Mouse (Mus musculus) hindbrain, embryonic 13.5 days (tissue): ENCODE results near the gene Zfp592. TPM values are rescaled to one million over a fixed set of nuclear protein-coding genes. Genes with fewer than 3 reads are reported as not detected.

Experiments
- ATAC-seq: fragments of 200-750 bp; cut with Nextera tagmentation; 2 replicates; pipeline ENCODE4 v1.8.0; 2017; ENCODE audit warnings: moderate TSS enrichment; ENCODE audit not compliant: low FRiP score
- H3K27ac ChIP-seq: fragments of 300-500 bp; sonication (generic); 2 replicates; pipeline ENCODE4 v1.5.1; 2015; ENCODE audit warnings: inconsistent platforms, mild to moderate bottlenecking, moderate library complexity
- H3K27me3 ChIP-seq: fragments of 300-500 bp; sonication (generic); 2 replicates; pipeline ENCODE4 v1.6.1; 2015; ENCODE audit warnings: mild to moderate bottlenecking, inconsistent platforms
- H3K36me3 ChIP-seq: fragments of 300-500 bp; sonication (generic); 2 replicates; pipeline ENCODE4 v1.6.1; 2015; ENCODE audit warnings: mild to moderate bottlenecking, inconsistent platforms
- H3K4me1 ChIP-seq: fragments of 300-500 bp; sonication (generic); replicated peaks from 2 replicates; pipeline ENCODE4 v1.6.1; 2015; ENCODE audit warnings: inconsistent platforms
- H3K4me2 ChIP-seq: fragments of 300-500 bp; sonication (generic); 2 replicates; pipeline ENCODE4 v1.6.1; 2015; ENCODE audit warnings: inconsistent platforms, mild to moderate bottlenecking, moderate library complexity
- H3K4me3 ChIP-seq: fragments of 300-500 bp; sonication (generic); 2 replicates; pipeline ENCODE4 v1.5.1; 2015; ENCODE audit warnings: mild to moderate bottlenecking, inconsistent platforms
- H3K9ac ChIP-seq: fragments of 300-500 bp; sonication (generic); 2 replicates; pipeline ENCODE4 v1.6.1; 2015; ENCODE audit warnings: mild to moderate bottlenecking, inconsistent platforms
- H3K9me3 ChIP-seq: fragments of 300-500 bp; sonication (generic); 2 replicates; pipeline ENCODE4 v1.6.1; 2016; ENCODE audit warnings: inconsistent platforms
- WGBS: fragments of 180-500 bp; shearing (Covaris S2); methylation state at CpG from one replicate; pipeline ENCODE4 v1.1.7; 2015; 5-methylcytosine and 5-hydroxymethylcytosine counted together
- polyA plus RNA-seq: library from polyadenylated mRNA; unstranded; fragments of >200 nt; fragmentation: Nextera tagmentation; extraction: Ambion mirVana; gene quantifications from 2 replicates; pipeline ENCODE4 v1.2.1, GENCODE M21; 2015

The Zfp592 gene
- polyA plus RNA-seq, 1 experiment from 2014 or later: 8.8 TPM

DNA sequence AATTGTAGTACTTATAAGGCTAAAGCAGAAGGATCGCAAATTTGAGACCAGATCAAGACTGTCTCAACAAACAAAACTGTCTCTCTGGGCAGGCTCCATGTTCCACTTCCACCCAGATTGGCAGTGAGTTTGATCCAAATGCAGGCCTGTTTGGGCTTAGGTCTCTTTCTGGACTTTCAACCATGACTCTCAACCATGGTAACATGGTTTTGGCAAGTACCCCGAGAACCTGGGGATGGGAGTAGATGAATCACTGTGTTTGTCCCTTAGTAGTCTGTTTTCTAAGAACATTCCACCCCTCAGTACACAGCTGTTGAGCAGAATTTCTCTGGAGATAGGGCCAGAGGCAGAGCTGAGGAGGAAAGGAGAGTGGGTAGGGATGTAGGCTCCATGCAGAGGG is 32.3 kb downstream of the Zfp592 start:
- Histone ChIP-seq H3K4me1 (no peaks in the 10 kb centered on the region), H3K4me3 (no peak overlapping the region), H3K27me3 (no peaks in the 10 kb centered on the region), H3K36me3 (peaks cover 69% of the 10 kb centered on the region), H3K9me3 (no peaks in the 10 kb centered on the region), H3K4me2 (no peak overlapping the region), H3K27ac (no peak overlapping the region), H3K9ac (no peak overlapping the region)
- no peak for ATAC-seq
- WGBS: 98% methylated on average over 2 of the region's 2 CpGs

DNA sequence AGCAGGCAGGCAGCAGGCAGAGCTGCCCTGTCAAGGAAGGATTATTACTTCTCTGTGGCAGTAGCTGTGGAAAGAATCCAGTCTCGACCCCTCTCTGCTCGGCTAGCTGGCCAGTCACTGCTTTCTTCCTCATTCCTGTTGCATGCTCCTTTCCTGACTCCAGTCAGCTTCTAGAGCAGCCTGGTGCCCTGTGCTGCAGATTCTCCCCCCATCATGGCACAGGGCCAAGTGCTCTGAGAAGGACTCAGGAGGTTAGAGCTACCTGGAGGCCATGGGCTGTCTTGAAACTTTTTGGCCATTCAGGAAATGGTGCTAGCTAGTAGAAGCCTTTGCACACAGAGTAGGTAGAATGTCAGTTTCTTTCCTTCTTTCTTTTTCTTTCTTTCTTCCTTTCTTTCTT is 46.2 kb downstream of the Zfp592 start:
- no peak for ATAC-seq
- H3K9me3 ChIP-seq: no peaks in the 10 kb centered on the region
- 90% methylated on average over 2 of the region's 2 CpGs for WGBS

DNA sequence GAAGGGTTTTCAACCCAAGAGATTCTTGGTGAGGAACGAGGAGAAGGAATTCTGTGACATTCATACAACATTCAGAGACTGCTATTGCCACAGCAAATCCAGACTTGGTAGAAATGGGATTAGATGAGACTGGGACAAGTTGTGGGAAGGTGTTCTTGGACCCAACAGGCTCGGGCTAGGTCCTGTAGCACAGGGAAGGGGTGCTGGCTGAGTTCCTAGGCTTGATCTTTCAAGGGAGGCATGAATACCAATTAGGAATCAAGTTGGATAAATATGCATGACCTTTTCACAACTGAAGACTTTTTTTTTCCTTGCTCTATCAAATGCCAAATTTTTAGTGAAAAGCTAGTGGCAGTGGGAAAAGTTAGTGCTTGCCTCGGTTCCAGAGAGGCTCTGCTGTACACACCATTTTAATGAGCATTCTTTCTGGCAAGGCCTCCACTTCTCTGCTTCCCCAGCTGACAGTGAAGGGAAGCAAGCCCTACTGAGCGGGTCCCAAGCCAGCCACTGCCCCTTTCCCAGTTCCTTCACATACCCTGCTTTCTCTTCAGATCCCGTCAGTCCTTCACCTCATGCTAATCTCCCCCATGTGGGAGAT is 49.6 kb downstream of the Zfp592 start:
- H3K4me1 ChIP-seq: no peaks in the 10 kb centered on the region
- no peaks in the 10 kb centered on the region for H3K27me3 ChIP-seq
- no peak overlapping the region for H3K4me3 ChIP-seq
- no peak overlapping the region for H3K27ac ChIP-seq
- H3K36me3 ChIP-seq: peaks cover 62% of the 10 kb centered on the region
- ATAC-seq: no peak
- no peak overlapping the region for H3K4me2 ChIP-seq
- no peak overlapping the region for H3K9ac ChIP-seq
- WGBS: 87% methylated on average over 5 of the region's 5 CpGs
- H3K9me3 ChIP-seq: no peaks in the 10 kb centered on the region

More for the DNA sequence above, 46.2 kb downstream of the Zfp592 start:
- no peak overlapping the region for H3K4me2 ChIP-seq
- H3K9ac ChIP-seq: no peak overlapping the region
- peaks cover 82% of the 10 kb centered on the region for H3K36me3 ChIP-seq
- no peaks in the 10 kb centered on the region for H3K4me1 ChIP-seq
- no peaks in the 10 kb centered on the region for H3K27me3 ChIP-seq
- no peak overlapping the region for H3K4me3 ChIP-seq
- H3K27ac ChIP-seq: no peak overlapping the region

DNA sequence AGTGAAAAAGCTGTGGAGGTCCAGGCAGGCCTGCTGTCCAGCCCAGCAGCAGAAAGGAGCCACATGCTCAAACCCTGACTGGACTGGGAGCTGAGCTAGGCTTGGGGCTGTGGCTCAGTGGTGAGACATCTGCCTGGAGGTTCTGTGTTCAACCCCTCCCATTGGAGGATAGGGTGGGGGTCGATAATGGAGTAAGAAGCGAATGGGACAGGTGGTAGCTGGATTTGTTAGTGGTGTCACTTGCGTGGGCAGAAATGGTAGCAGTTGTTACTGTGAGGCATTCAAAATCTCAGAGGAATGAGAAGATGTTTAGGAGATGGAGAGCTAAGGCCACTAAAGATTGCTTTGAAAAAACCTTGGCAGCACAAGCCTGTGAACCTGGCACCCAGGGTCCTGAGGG is 54.4 kb downstream of the Zfp592 start:
- Histone ChIP-seq H3K9me3 (no peaks in the 10 kb centered on the region), H3K4me2 (no peak overlapping the region), H3K27me3 (no peaks in the 10 kb centered on the region), H3K27ac (no peak overlapping the region), H3K36me3 (peaks cover 15% of the 10 kb centered on the region), H3K4me1 (no peaks in the 10 kb centered on the region), H3K4me3 (no peak overlapping the region), H3K9ac (no peak overlapping the region)
- WGBS: 89% methylated on average over 3 of the region's 3 CpGs
- ATAC-seq: no peak

DNA sequence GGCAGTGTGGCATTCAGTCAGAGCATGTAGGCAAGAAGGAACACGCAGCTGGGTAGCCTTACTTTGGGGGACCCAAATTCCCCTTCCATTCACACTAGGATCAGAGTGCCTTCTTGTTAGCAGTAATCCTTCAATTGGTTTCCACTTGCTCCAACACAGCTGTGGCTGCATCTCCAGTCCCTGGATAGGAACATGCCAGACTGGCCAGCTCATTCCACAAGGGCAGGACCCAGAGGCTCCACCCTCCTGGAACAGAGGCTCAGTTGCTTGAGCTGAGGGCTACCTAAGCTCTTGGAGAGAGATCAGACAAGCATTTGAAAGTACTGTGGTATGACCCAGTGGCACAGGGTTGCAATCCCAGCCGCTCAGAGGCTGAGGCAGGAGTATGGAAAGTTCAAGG is 55.0 kb downstream of the Zfp592 start:
- no peak for ATAC-seq
- H3K9me3 ChIP-seq: no peaks in the 10 kb centered on the region
- H3K4me1 ChIP-seq: no peaks in the 10 kb centered on the region
- H3K9ac ChIP-seq: no peak overlapping the region
- no peak overlapping the region for H3K4me2 ChIP-seq
- no peak overlapping the region for H3K4me3 ChIP-seq
- no peaks in the 10 kb centered on the region for H3K27me3 ChIP-seq
- H3K36me3 ChIP-seq: peaks cover 8% of the 10 kb centered on the region
- no peak overlapping the region for H3K27ac ChIP-seq
- 95% methylated on average over 2 of the region's 2 CpGs for WGBS

DNA sequence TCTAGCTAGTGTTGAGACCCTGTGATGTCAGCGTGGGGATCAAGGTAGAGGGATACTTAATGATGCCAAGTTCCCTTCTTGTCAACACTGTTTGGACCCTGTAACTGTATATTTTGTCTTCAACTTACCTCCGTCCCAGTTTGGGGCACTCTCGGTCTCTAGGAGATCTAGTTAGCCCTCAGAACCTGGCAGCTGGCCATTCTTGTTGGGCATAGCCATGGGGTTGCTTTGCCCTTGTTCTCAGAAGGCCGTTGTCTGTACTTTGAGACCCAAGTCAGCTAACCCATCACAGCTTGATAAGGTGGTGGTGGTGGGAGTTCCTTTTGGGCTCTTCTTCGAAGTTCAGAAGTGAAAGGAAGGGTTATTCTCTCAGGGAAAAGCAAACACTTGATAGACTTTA is 56.5 kb downstream of the Zfp592 start:
- Histone ChIP-seq H3K4me2 (no peak overlapping the region), H3K4me1 (no peaks in the 10 kb centered on the region), H3K27ac (no peak overlapping the region), H3K4me3 (no peak overlapping the region), H3K9ac (no peak overlapping the region), H3K9me3 (no peaks in the 10 kb centered on the region), H3K27me3 (no peaks in the 10 kb centered on the region), H3K36me3 (no peaks in the 10 kb centered on the region)
- no peak for ATAC-seq
- 81% methylated on average over 5 of the region's 5 CpGs for WGBS

DNA sequence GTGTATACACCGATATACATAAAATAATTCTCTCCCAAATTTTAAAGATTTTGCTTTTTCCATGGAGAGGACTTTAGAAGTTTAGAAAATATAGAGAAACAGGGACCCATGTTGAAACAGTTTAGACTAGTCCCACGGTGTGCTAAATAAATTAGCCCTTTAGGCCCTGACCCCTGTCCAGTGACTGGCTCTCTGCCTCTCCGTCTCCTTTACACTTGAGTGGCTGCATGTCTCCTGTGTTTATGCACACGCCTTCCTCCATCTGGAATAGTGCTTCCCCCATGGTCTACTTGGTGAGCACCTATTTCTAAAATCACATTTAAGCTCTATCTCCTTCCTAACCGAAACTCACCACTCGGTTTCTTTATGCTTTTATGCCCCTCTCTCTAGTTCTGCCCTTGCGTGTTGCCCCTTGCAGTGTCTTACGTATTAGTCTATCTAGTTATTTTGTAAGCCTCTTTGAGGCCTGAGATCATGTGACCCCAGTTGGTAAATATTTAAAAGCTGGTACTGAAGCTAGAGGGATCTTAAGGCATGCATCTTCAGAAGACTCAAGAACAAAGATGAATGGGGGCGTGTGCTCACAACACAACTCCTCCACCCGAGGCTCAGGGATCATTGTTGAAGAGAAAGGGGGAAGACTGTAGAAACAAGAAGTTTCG is 62.4 kb downstream of the Zfp592 start:
- Histone ChIP-seq H3K4me3 (no peak overlapping the region), H3K27ac (no peak overlapping the region), H3K9ac (no peak overlapping the region), H3K4me1 (0 out of 2 replicates have a peak, but pooled peaks cover 3% of the 10 kb centered on the region), H3K9me3 (no peaks in the 10 kb centered on the region), H3K27me3 (no peaks in the 10 kb centered on the region), H3K36me3 (no peaks in the 10 kb centered on the region), H3K4me2 (no peak overlapping the region)
- WGBS: 80% methylated on average over 11 of the region's 11 CpGs
- ATAC-seq: no peak

DNA sequence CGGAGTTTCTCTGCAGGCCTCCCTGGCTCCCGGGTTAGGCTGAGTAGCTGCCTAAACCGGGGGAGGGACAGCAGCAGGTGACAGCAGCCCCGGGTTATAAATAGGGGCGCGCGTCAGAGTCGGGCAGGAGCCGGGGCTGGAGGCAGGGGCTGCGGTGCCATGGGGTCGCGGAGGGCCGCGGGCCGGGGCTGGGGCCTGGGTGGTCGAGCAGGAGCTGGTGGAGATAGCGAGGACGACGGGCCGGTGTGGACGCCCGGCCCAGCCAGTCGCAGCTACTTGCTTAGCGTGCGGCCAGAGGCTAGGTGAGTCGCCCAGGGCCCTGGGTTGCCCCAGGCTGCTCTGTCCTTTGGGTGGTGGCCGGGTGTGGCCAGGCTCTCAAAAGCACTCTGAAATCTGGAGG is 64.0 kb downstream of the Zfp592 start, which contains the start of gene Alpk3:
Gene Alpk3, plus strand, starts transcription at position 130 of the 400 bp plus-strand sequence.
- Histone ChIP-seq H3K36me3 (no peaks in the 10 kb centered on the region), H3K27ac (no peak within 1 kb of the TSS), H3K27me3 (no peaks in the 10 kb centered on the region), H3K4me1 (0 out of 2 replicates have a peak, but pooled peaks cover 3% of the 10 kb centered on the region), H3K9ac (no peak within 1 kb of the TSS), H3K4me3 (no peak within 1 kb of the TSS), H3K9me3 (no peaks in the 10 kb centered on the region), H3K4me2 (no peak within 1 kb of the TSS)
- no peak for ATAC-seq
- 42% methylated on average over 27 of the region's 27 CpGs for WGBS

DNA sequence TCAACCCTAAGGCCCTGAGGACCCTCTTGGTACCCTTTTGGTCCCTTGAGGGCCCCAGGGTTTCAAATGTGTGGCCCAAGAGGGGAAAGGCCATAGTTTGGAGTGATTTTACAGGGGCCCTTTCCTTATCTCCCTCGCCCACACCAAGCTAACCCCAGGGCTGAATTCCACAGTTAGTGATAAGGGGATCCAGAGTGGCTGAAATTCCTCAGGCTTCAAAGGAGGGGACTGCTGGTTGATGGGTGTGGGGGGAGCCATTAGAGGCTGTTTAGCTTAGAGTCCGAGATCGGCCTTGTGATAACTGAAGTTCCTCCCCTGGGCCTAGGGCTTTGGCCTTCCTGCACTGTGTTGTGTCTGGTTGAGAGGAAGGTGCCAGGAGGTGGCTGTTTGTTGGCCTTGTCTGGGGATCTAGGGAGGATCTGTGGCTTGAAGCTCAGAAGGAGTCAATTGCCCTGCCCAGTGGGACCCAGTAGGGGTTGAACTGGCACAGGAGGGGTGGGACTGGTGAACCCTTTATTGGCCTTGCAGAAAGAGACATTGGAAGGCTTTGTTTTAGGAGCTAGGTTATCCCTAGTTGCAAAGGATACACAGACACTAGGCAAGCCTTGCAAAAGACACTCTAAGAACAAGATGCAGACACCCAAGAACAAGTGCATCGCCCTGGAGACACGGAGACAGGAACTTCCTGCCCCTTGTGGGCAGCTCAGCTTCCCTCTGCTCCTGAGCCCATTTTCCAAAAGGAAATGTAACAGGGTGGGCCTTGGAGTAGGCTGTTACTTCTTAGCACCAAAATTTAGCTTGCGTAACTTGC is 64.6 kb downstream of the Zfp592 start:
- Histone ChIP-seq H3K9ac (no peak overlapping the region), H3K27me3 (no peaks in the 10 kb centered on the region), H3K4me1 (0 out of 2 replicates have a peak, but pooled peaks cover 3% of the 10 kb centered on the region), H3K27ac (no peak overlapping the region), H3K9me3 (no peaks in the 10 kb centered on the region), H3K36me3 (no peaks in the 10 kb centered on the region), H3K4me3 (no peak overlapping the region), H3K4me2 (no peak overlapping the region)
- 77% methylated on average over 6 of the region's 6 CpGs for WGBS
- ATAC-seq: no peak

DNA sequence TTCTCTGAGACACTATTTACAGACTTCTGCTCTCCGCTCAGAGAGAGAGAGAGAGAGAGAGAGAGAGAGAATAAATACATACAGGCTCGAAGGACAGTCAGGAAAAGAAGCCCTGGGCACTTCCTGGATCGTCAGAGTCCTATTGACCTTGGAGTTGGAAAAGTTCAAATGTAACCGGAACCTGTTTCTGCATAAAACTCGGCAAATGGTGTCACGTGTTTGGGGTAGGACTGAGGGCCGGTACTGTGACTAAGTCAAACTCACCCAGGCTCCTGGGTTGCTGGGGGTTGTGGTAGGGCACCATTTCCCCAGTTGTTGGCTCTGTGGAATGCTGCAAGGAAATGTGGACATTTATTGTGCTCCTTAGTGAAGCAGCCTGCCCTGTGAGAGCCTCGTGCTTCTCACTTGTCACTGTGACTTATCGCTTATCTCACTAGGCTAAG is 65.3 kb downstream of the Zfp592 start:
- H3K27ac ChIP-seq: no peak overlapping the region
- no peak overlapping the region for H3K4me2 ChIP-seq
- no peaks in the 10 kb centered on the region for H3K27me3 ChIP-seq
- H3K4me3 ChIP-seq: no peak overlapping the region
- ATAC-seq: no peak
- no peaks in the 10 kb centered on the region for H3K36me3 ChIP-seq
- 73% methylated on average over 9 of the region's 9 CpGs for WGBS
- H3K9ac ChIP-seq: no peak overlapping the region
- H3K9me3 ChIP-seq: no peaks in the 10 kb centered on the region
- H3K4me1 ChIP-seq: peaks cover 7% of the 10 kb centered on the region; the same call in 1 of the 2 replicates

DNA sequence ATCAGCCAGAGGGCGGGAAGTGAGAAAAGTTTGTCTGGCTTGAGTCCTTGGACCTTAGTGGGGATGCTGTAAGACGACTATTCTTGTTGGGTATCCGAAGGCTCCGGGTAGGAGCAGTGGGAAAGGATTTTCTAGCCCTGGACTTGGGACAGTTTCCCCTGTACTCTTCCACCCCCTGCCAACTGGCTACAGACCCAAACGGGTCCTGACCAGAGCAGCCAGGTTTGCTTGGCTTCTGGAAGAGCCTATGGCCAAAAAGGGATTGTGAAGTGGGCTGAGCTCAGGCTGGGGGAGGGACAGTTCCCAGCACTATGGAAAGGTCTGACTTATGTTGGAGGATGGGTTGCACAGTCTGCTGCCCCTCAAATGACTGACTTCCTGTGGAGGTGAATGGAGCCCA is 65.9 kb downstream of the Zfp592 start:
- Histone ChIP-seq H3K4me1 (peaks cover 9% of the 10 kb centered on the region; the same call in 1 of the 2 replicates), H3K4me3 (no peak overlapping the region), H3K27ac (no peak overlapping the region), H3K9ac (no peak overlapping the region), H3K9me3 (no peaks in the 10 kb centered on the region), H3K36me3 (no peaks in the 10 kb centered on the region), H3K4me2 (no peak overlapping the region), H3K27me3 (no peaks in the 10 kb centered on the region)
- 73% methylated on average over 5 of the region's 5 CpGs for WGBS
- no peak for ATAC-seq

DNA sequence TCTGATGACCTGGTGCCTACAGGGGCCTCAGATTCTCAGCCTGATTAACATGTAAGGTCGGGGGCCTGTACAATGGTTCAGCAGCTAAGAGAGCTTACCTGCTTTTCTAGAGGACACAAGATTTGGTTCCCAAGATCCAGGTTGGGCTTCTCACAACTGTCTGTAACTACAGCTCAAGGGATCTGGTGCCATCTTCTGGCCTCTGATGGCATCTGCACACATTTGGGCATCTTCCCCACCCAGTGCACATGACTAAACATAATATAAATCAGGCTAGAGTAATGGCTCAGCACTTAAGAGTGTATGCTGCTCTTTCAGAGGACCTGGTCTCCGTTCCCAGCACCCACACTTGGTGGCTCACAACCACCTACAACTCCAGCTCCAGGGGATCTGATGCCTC is 67.4 kb downstream of the Zfp592 start:
- ATAC-seq: no peak
- H3K36me3 ChIP-seq: no peaks in the 10 kb centered on the region
- H3K9ac ChIP-seq: no peak overlapping the region
- 89% methylated on average over 2 of the region's 2 CpGs for WGBS
- H3K4me1 ChIP-seq: peaks cover 9% of the 10 kb centered on the region; the same call in 1 of the 2 replicates
- no peak overlapping the region for H3K4me3 ChIP-seq
- H3K9me3 ChIP-seq: no peaks in the 10 kb centered on the region
- H3K27me3 ChIP-seq: no peaks in the 10 kb centered on the region
- no peak overlapping the region for H3K4me2 ChIP-seq
- no peak overlapping the region for H3K27ac ChIP-seq
